8 mouse cellular contexts compared by ENCODE assay signal in the genomic region with DNA sequence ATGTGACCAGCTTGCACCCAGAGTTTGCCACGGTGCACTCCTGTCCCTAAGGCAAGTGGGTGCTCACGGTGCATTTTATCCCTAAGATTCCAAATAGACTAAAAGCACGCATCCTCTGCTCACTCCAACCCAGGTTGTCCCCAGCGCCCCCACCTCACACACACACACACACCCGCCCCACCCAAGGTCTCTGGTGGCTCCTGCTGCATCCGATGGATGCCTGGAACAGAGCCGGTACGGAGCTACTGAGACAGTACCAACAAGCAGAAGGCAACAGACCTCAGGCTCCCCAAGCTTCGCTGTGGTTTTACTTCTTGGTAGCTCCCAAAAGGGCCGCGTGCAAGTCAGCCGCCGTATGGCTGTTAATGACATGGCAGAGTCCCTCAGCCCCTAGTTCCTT. TPM values are rescaled to one million over a fixed set of nuclear protein-coding genes. Genes with fewer than 3 reads are reported as not detected.
DNase-seq lines count a peak whose midpoint lies in the region; ATAC-seq and TF ChIP-seq lines count a peak whose summit lies in the region.

No protein-coding gene starts in this region.

- DNase-seq in heart, postnatal 4 days, result no peak
- DNase-seq in brain, embryonic 14.5 days (ENCODE audit: low read depth), result peak; percentile 37
- DNase-seq in spleen, postnatal 4 days (ENCODE audit: low spot score in 2 of 2), result no peak
- no peak for DNase-seq in urinary bladder, adult 18-20 months (ENCODE audit: low spot score in 2 of 2)
- DNase-seq in lung, postnatal 25 days (ENCODE audit: low spot score), result no peak

- no peaks in the 10 kb centered on the region for H3K9me3 ChIP-seq in heart, embryonic 11.5 days (replicated peaks; ENCODE audit: control insufficient read depth, low read length)
- H3K9me3 ChIP-seq in hindbrain, embryonic 12.5 days (replicated peaks), result no peaks in the 10 kb centered on the region

- no peak for ATAC-seq in heart, embryonic 11.5 days (replicated peaks; ENCODE audit: insufficient number of reproducible peaks, low FRiP score, low TSS enrichment)
- ATAC-seq in hindbrain, embryonic 12.5 days (ENCODE audit: low FRiP score), result no peak
- ATAC-seq in megakaryocyte progenitor cell, adult 5-6 weeks (replicated peaks; ENCODE audit: poor library complexity), result peak; percentile 40

- no peak for TF ChIP-seq POLR2A in brain, embryonic 14.5 days (IDR thresholded peaks at IDR 0.05; ENCODE audit: borderline replicate concordance, extremely low read depth, insufficient read depth, insufficient read length, poor library complexity, severe bottlenecking)

- H3K4me2 ChIP-seq in heart, embryonic 11.5 days, result peak overlapping the region; percentile 59
- H3K4me2 ChIP-seq in hindbrain, embryonic 12.5 days (replicated peaks), result peak overlapping the region; percentile 46

- peak overlapping the region; percentile 61; the same call in 1 of the 2 replicates for H3K9ac ChIP-seq in heart, embryonic 11.5 days (ENCODE audit: low read depth, low read length)
- H3K9ac ChIP-seq in hindbrain, embryonic 12.5 days, result no peak overlapping the region

- H3K4me1 ChIP-seq in heart, embryonic 11.5 days (ENCODE audit: control insufficient read depth, insufficient read depth, low read length), result peaks cover 34% of the 10 kb centered on the region
- peaks cover 21% of the 10 kb centered on the region for H3K4me1 ChIP-seq in hindbrain, embryonic 12.5 days

- no peak overlapping the region for H3K27ac ChIP-seq in heart, embryonic 11.5 days (ENCODE audit: low read depth, low read length)
- no peak overlapping the region for H3K27ac ChIP-seq in hindbrain, embryonic 12.5 days

- TF ChIP-seq CTCF in brain, embryonic 14.5 days (IDR thresholded peaks at IDR 0.05; ENCODE audit: borderline replicate concordance, extremely low read depth, insufficient read depth, insufficient read length), result no peak

- H3K36me3 ChIP-seq in heart, embryonic 11.5 days (ENCODE audit: control insufficient read depth, insufficient read depth, low read length), result no peaks in the 10 kb centered on the region
- 0 out of 2 replicates have a peak, but pooled peaks cover 8% of the 10 kb centered on the region for H3K36me3 ChIP-seq in hindbrain, embryonic 12.5 days

- WGBS in heart, embryonic 11.5 days (ENCODE audit: insufficient replicate concordance), result 12% methylated on average over 13 of the region's 13 CpGs
- 13% methylated on average over 13 of the region's 13 CpGs for WGBS in hindbrain, embryonic 12.5 days

- H3K4me3 ChIP-seq in heart, embryonic 11.5 days (ENCODE audit: low read depth, low read length), result peak overlapping the region; percentile 36
- H3K4me3 ChIP-seq in hindbrain, embryonic 12.5 days, result peak overlapping the region; percentile 19

- H3K27me3 ChIP-seq in heart, embryonic 11.5 days (ENCODE audit: control insufficient read depth, insufficient read depth, low read length), result peaks cover 3% of the 10 kb centered on the region; the same call in 1 of the 2 replicates
- H3K27me3 ChIP-seq in hindbrain, embryonic 12.5 days, result peaks cover 19% of the 10 kb centered on the region

RNA-seq across cellular contexts. Expression of gene Hapln3, which starts 0.4 kb away (rescaled TPM):
- 1.2 and 1.4 TPM in 2 replicates for polyA plus RNA-seq in heart, embryonic 11.5 days (2014; fragmentation: Nextera tagmentation; extraction: Ambion mirVana)
- total RNA-seq in heart, postnatal 4 days (2021), result 1 to 10 TPM in 1 of 2 experiments, under 1 TPM in 1; 0.92 to 1.3 TPM
- 2.2 and 2.6 TPM in 2 replicates for polyA plus RNA-seq in brain, embryonic 14.5 days (2012; rRNA removed)
- polyA plus RNA-seq in hindbrain, embryonic 12.5 days (2016; fragmentation: Nextera tagmentation; extraction: Ambion mirVana), result 0.92 and 1.9 TPM in 2 replicates
- total RNA-seq in megakaryocyte progenitor cell, adult 5-6 weeks (2015), result not detected in 2 replicates
- not detected in 2 replicates for total RNA-seq in megakaryocyte progenitor cell, adult 5-6 weeks (2017)

RNA-seq across cellular contexts. Expression of gene Mfge8, which starts 18.5 kb away (rescaled TPM):
- 205 and 243 TPM in 2 replicates for polyA plus RNA-seq in heart, embryonic 11.5 days (2014; fragmentation: Nextera tagmentation; extraction: Ambion mirVana)
- total RNA-seq in heart, postnatal 4 days (2021), result 100 to 1,000 TPM; 177 to 178 TPM
- polyA plus RNA-seq in brain, embryonic 14.5 days (2012; rRNA removed), result 129 and 131 TPM in 2 replicates
- 72.5 and 73.2 TPM in 2 replicates for polyA plus RNA-seq in hindbrain, embryonic 12.5 days (2016; fragmentation: Nextera tagmentation; extraction: Ambion mirVana)
- total RNA-seq in megakaryocyte progenitor cell, adult 5-6 weeks (2015), result 8.4 and 10.4 TPM in 2 replicates
- total RNA-seq in megakaryocyte progenitor cell, adult 5-6 weeks (2017), result 9.9 and 10.7 TPM in 2 replicates
